Mouse (Mus musculus) lung, postnatal 0 days (tissue): ENCODE data around the gene Ubap1l.

Experiments used
- CTCF ChIP-seq: IDR thresholded peaks from 2 replicates; pipeline ENCODE4 v1.5.1; 2016; ENCODE audit warnings: antibody characterized with exemption, mild to moderate bottlenecking
- EP300 ChIP-seq: IDR thresholded peaks from 2 replicates; pipeline ENCODE4 v1.6.1; 2016; ENCODE audit warnings: antibody characterized with exemption, mild to moderate bottlenecking, control low read depth

GRCm38 (mm10) chr9:65340414-65340813 is 20.4 kb upstream of the Ubap1l start:
- TF ChIP-seq CTCF (no peak), EP300 (no peak)
